Mouse (Mus musculus) thymus, postnatal 10 days (tissue): ENCODE results near the gene Vsig4.
"Not testable (repeated sequence)": the region's sequence is repeated elsewhere in the genome, so short reads cannot be mapped to it uniquely, and the experiment has no call there.

Source experiments
- DNase-seq, 2 experiments: peaks; one replicate each; pipeline ENCODE4 v3.0.0; 2021; ENCODE audit warnings: low spot score in 2 of 2

The Vsig4 gene

GRCm38 (mm10) chrX:96293338-96293737 is at the start of gene Vsig4:
TSS of gene Vsig4 (minus strand) at chrX:96293438.
- no peak for DNase-seq

GRCm38 (mm10) chrX:96339108-96339507 is 45.9 kb upstream of the Vsig4 start:
- DNase-seq: no peak

GRCm38 (mm10) chrX:96329764-96330163 is 36.5 kb upstream of the Vsig4 start:
- DNase-seq: no peak

GRCm38 (mm10) chrX:96256509-96256908 is 36.7 kb downstream of the Vsig4 start:
- no peak for DNase-seq

- DNase-seq: no peak
Observed at GRCm38 (mm10) chrX:96239644-96240043, 53.6 kb downstream of the Vsig4 start.

- DNase-seq: no peak
Observed at GRCm38 (mm10) chrX:96239037-96239436, 54.2 kb downstream of the Vsig4 start.

- DNase-seq: no peak
Observed at GRCm38 (mm10) chrX:96235775-96236174, 57.5 kb downstream of the Vsig4 start.

GRCm38 (mm10) chrX:96227030-96227429 is 66.2 kb downstream of the Vsig4 start:
- DNase-seq: no peak

GRCm38 (mm10) chrX:96225474-96225873 is 67.8 kb downstream of the Vsig4 start:
- no peak for DNase-seq

GRCm38 (mm10) chrX:96224210-96224609 is 69.0 kb downstream of the Vsig4 start:
- no peak for DNase-seq

GRCm38 (mm10) chrX:96218088-96218487 is 75.2 kb downstream of the Vsig4 start:
- no peak for DNase-seq

GRCm38 (mm10) chrX:96206872-96207271 is 86.4 kb downstream of the Vsig4 start:
- DNase-seq: no peak

GRCm38 (mm10) chrX:96205143-96205542 is 88.1 kb downstream of the Vsig4 start:
- DNase-seq: not testable (repeated sequence)
